In genomic region chr8:127440834-127441485, GRCm38 (mm10) we compare ENCODE assay signal across 8 mouse cellular contexts.
DNase-seq lines count a peak whose midpoint lies in the region; ATAC-seq and TF ChIP-seq lines count a peak whose summit lies in the region.

No protein-coding gene starts in this region.

- intact Hi-C loops in gastrocnemius, postnatal 36 days (cut with DNase I) = no loop called here
- intact Hi-C loops in left cerebral cortex, adult 2 months (cut with DNase I) = loop anchor here (5.0 kb wide), 1 partner anchor 916 kb away; the partner anchor contains the start of gene Nrp1

- H3K9ac ChIP-seq in intestine, postnatal 0 days (ENCODE audit: low read depth, low read length) = 0 out of 2 replicates have a peak overlapping the region, but pooled peaks have one; percentile 41
- no peak overlapping the region for H3K9ac ChIP-seq in lung, embryonic 15.5 days

- peak; percentile 21 for TF ChIP-seq CTCF in intestine, postnatal 0 days (IDR thresholded peaks at IDR 0.05; ENCODE audit: low read depth)
- no peak for TF ChIP-seq CTCF in left cerebral cortex, adult 2 months (IDR thresholded peaks at IDR 0.05)

- peak; percentile 42 for DNase-seq in layer of hippocampus, adult 9-11 months
- no peak for DNase-seq in layer of hippocampus, postnatal 36 days
- DNase-seq in gastrocnemius, postnatal 36 days = peak; percentile 67 to 68
- DNase-seq in splenic B cell, adult 2 months (ENCODE audit: low read depth, low spot score) = peak; percentile 87
- no peak for DNase-seq in left cerebral cortex, adult 2 months (ENCODE audit: extremely low spot score in 1 of 2, low spot score in 2 of 2)
- no peak for DNase-seq in thymus, postnatal 25 days

- peak overlapping the region; percentile 36 for H3K4me3 ChIP-seq in intestine, postnatal 0 days (ENCODE audit: low read depth, low read length)
- H3K4me3 ChIP-seq in lung, embryonic 15.5 days = no peak overlapping the region
- no peak overlapping the region for H3K4me3 ChIP-seq in left cerebral cortex, adult 2 months

- no peaks in the 10 kb centered on the region for H3K4me1 ChIP-seq in intestine, postnatal 0 days (replicated peaks; ENCODE audit: control insufficient read depth, insufficient read depth, low read length)
- H3K4me1 ChIP-seq in lung, embryonic 15.5 days = peaks cover 32% of the 10 kb centered on the region

- no peaks in the 10 kb centered on the region for H3K27me3 ChIP-seq in intestine, postnatal 0 days (replicated peaks; ENCODE audit: control insufficient read depth, insufficient read depth, low read length)
- H3K27me3 ChIP-seq in lung, embryonic 15.5 days = no peaks in the 10 kb centered on the region
- H3K27me3 ChIP-seq in splenic B cell, adult 2 months (ENCODE audit: control insufficient read depth, insufficient read depth, low read length, poor library complexity, severe bottlenecking) = no peaks in the 10 kb centered on the region

- H3K9me3 ChIP-seq in intestine, postnatal 0 days (ENCODE audit: control insufficient read depth) = no peaks in the 10 kb centered on the region
- no peaks in the 10 kb centered on the region for H3K9me3 ChIP-seq in lung, embryonic 15.5 days

- peak overlapping the region; percentile 93 for H3K27ac ChIP-seq in intestine, postnatal 0 days (ENCODE audit: low read depth, low read length)
- H3K27ac ChIP-seq in lung, embryonic 15.5 days = peak overlapping the region; percentile 72
- no peak overlapping the region for H3K27ac ChIP-seq in left cerebral cortex, adult 2 months

- H3K36me3 ChIP-seq in intestine, postnatal 0 days (ENCODE audit: control insufficient read depth, insufficient read depth) = peaks cover 6% of the 10 kb centered on the region; the same call in 1 of the 2 replicates
- no peaks in the 10 kb centered on the region for H3K36me3 ChIP-seq in lung, embryonic 15.5 days
- H3K36me3 ChIP-seq in splenic B cell, adult 2 months (ENCODE audit: control insufficient read depth, insufficient read depth, low read length, poor library complexity, severe bottlenecking) = no peaks in the 10 kb centered on the region

- WGBS in intestine, postnatal 0 days = 33% methylated on average over 6 of the region's 6 CpGs
- 55% methylated on average over 6 of the region's 6 CpGs for WGBS in lung, embryonic 15.5 days

- ATAC-seq in intestine, postnatal 0 days = peak; percentile 92
- ATAC-seq in lung, embryonic 15.5 days (ENCODE audit: borderline replicate concordance, extremely low read depth, low FRiP score, low TSS enrichment) = peak; percentile 82

- H3K4me2 ChIP-seq in intestine, postnatal 0 days (replicated peaks; ENCODE audit: low read depth) = peak overlapping the region; percentile 62
- peak overlapping the region; percentile 30 for H3K4me2 ChIP-seq in lung, embryonic 15.5 days

Comparison
In these comparisons a context has a peak if more than half of its experiments do, and no peak if none do; other contexts are left out.
1. DNase-seq: peak in layer of hippocampus, adult 9-11 months (single experiment), gastrocnemius, postnatal 36 days (2 of 2) and splenic B cell, adult 2 months (single experiment); none in layer of hippocampus, postnatal 36 days (0 of 2), left cerebral cortex, adult 2 months (0 of 2) and thymus, postnatal 25 days (single experiment).